Mouse (Mus musculus): ENCODE measurements around the gene Olfr95. TPM values are rescaled to one million over a fixed set of nuclear protein-coding genes. Genes with fewer than 3 reads are reported as not detected.
"Not testable (repeated sequence)": the region's sequence is repeated elsewhere in the genome, so short reads cannot be mapped to it uniquely, and the experiment has no call there.

Gene Olfr95
- polyA plus RNA-seq (2016; fragmentation: Nextera tagmentation; extraction: Ambion mirVana), result not detected in 2 replicates

- H3K27ac ChIP-seq (replicated peaks), result no peak within 1 kb of the TSS
- peaks cover 10% of the 10 kb centered on the region; the same call in 1 of the 2 replicates for H3K9me3 ChIP-seq (replicated peaks)
- peaks cover 9% of the 10 kb centered on the region for H3K4me1 ChIP-seq
- DNase-seq (ENCODE audit: low spot score), result no peak
- peaks cover 24% of the 10 kb centered on the region for H3K27me3 ChIP-seq (ENCODE audit: low read depth, poor library complexity, severe bottlenecking)
- WGBS, result 75% methylated on average over 3 of the region's 3 CpGs
- no peaks in the 10 kb centered on the region for H3K36me3 ChIP-seq
- no peak within 1 kb of the TSS for H3K4me3 ChIP-seq
Observed at GRCm38 (mm10) chr17:37213018-37213417, at the start of gene Olfr95. Gene Olfr95 (minus strand): TSS chr17:37213118.

- H3K27me3 ChIP-seq (ENCODE audit: low read depth, poor library complexity, severe bottlenecking), result no peaks in the 10 kb centered on the region
- no peak for DNase-seq (ENCODE audit: low spot score)
- H3K36me3 ChIP-seq, result no peaks in the 10 kb centered on the region
- no peaks in the 10 kb centered on the region for H3K4me1 ChIP-seq
- WGBS, result 10% methylated on average over 1 of the region's 1 CpGs
- H3K27ac ChIP-seq (replicated peaks), result no peak overlapping the region
- no peak overlapping the region for H3K4me3 ChIP-seq
- no peaks in the 10 kb centered on the region for H3K9me3 ChIP-seq (replicated peaks)
Observed at GRCm38 (mm10) chr17:37250544-37250943, 37.6 kb upstream of the Olfr95 start.

GRCm38 (mm10) chr17:37249460-37249859, 36.5 kb upstream of the Olfr95 start:
- no peak overlapping the region for H3K27ac ChIP-seq (replicated peaks)
- no peak for DNase-seq (ENCODE audit: low spot score)
- no peaks in the 10 kb centered on the region for H3K9me3 ChIP-seq (replicated peaks)
- H3K4me1 ChIP-seq, result no peaks in the 10 kb centered on the region
- H3K27me3 ChIP-seq (ENCODE audit: low read depth, poor library complexity, severe bottlenecking), result no peaks in the 10 kb centered on the region
- H3K4me3 ChIP-seq, result no peak overlapping the region
- no peaks in the 10 kb centered on the region for H3K36me3 ChIP-seq

- H3K27me3 ChIP-seq (ENCODE audit: low read depth, poor library complexity, severe bottlenecking), result no peaks in the 10 kb centered on the region
- no peak overlapping the region for H3K4me3 ChIP-seq
- no peaks in the 10 kb centered on the region for H3K36me3 ChIP-seq
- no peak overlapping the region for H3K27ac ChIP-seq (replicated peaks)
- no peaks in the 10 kb centered on the region for H3K4me1 ChIP-seq
- peak; percentile 13 for DNase-seq (ENCODE audit: low spot score)
- no peaks in the 10 kb centered on the region for H3K9me3 ChIP-seq (replicated peaks)
- 32% methylated on average over 5 of the region's 5 CpGs for WGBS
Observed at GRCm38 (mm10) chr17:37246715-37247114, 33.8 kb upstream of the Olfr95 start.

- DNase-seq (ENCODE audit: low spot score), result no peak
- H3K36me3 ChIP-seq, result no peaks in the 10 kb centered on the region
- H3K27me3 ChIP-seq (ENCODE audit: low read depth, poor library complexity, severe bottlenecking), result no peaks in the 10 kb centered on the region
- H3K4me3 ChIP-seq, result no peak overlapping the region
- WGBS, result 69% methylated on average over 3 of the region's 3 CpGs
- peaks cover 6% of the 10 kb centered on the region; the same call in 1 of the 2 replicates for H3K9me3 ChIP-seq (replicated peaks)
- H3K27ac ChIP-seq (replicated peaks), result no peak overlapping the region
- no peaks in the 10 kb centered on the region for H3K4me1 ChIP-seq
Observed at GRCm38 (mm10) chr17:37242198-37242597, 29.3 kb upstream of the Olfr95 start.

GRCm38 (mm10) chr17:37237230-37237629, 24.3 kb upstream of the Olfr95 start, which contains the start of gene Olfr97:
Gene Olfr97 (minus strand): TSS chr17:37237330.
- WGBS, result 90% methylated on average over 2 of the region's 2 CpGs
- H3K4me3 ChIP-seq; DNase-seq (ENCODE audit: low spot score); H3K27me3 ChIP-seq (ENCODE audit: low read depth, poor library complexity, severe bottlenecking); H3K4me1 ChIP-seq; H3K27ac ChIP-seq (replicated peaks); H3K36me3 ChIP-seq; H3K9me3 ChIP-seq (replicated peaks): not testable (repeated sequence)

GRCm38 (mm10) chr17:37221879-37222278, 9.0 kb upstream of the Olfr95 start:
- Histone ChIP-seq H3K4me3 (no peak overlapping the region), H3K27ac (replicated peaks) (no peak overlapping the region), H3K9me3 (replicated peaks) (peaks cover 9% of the 10 kb centered on the region; the same call in 1 of the 2 replicates), H3K36me3 (no peaks in the 10 kb centered on the region), H3K27me3 (ENCODE audit: low read depth, poor library complexity, severe bottlenecking) (no peaks in the 10 kb centered on the region), H3K4me1 (no peaks in the 10 kb centered on the region)
- DNase-seq (ENCODE audit: low spot score), result no peak
- 27% methylated on average over 1 of the region's 1 CpGs for WGBS

GRCm38 (mm10) chr17:37219846-37220245, 6.9 kb upstream of the Olfr95 start, which contains the start of gene Olfr96:
Gene Olfr96 (plus strand): TSS chr17:37220146.
- DNase-seq (ENCODE audit: low spot score), result no peak
- H3K4me1 ChIP-seq, result no peaks in the 10 kb centered on the region
- no peaks in the 10 kb centered on the region for H3K27me3 ChIP-seq (ENCODE audit: low read depth, poor library complexity, severe bottlenecking)
- H3K27ac ChIP-seq (replicated peaks), result no peak within 1 kb of the TSS
- H3K9me3 ChIP-seq (replicated peaks), result peaks cover 10% of the 10 kb centered on the region; the same call in 1 of the 2 replicates
- no peaks in the 10 kb centered on the region for H3K36me3 ChIP-seq
- H3K4me3 ChIP-seq, result no peak within 1 kb of the TSS
- 62% methylated on average over 4 of the region's 4 CpGs for WGBS

GRCm38 (mm10) chr17:37218486-37218885, 5.6 kb upstream of the Olfr95 start:
- H3K4me3 ChIP-seq, result no peak overlapping the region
- H3K9me3 ChIP-seq (replicated peaks), result peaks cover 10% of the 10 kb centered on the region; the same call in 1 of the 2 replicates
- no peaks in the 10 kb centered on the region for H3K27me3 ChIP-seq (ENCODE audit: low read depth, poor library complexity, severe bottlenecking)
- H3K27ac ChIP-seq (replicated peaks), result no peak overlapping the region
- H3K36me3 ChIP-seq, result no peaks in the 10 kb centered on the region
- WGBS, result 87% methylated on average over 3 of the region's 3 CpGs
- DNase-seq (ENCODE audit: low spot score), result no peak
- H3K4me1 ChIP-seq, result no peaks in the 10 kb centered on the region

GRCm38 (mm10) chr17:37210884-37211768, 1.8 kb downstream of the Olfr95 start:
- DNase-seq (ENCODE audit: low spot score), result peak; percentile 31
- WGBS, result 19% methylated on average over 40 of the region's 40 CpGs
- H3K4me3 ChIP-seq, result peak overlapping the region; percentile 54
- H3K9me3 ChIP-seq (replicated peaks), result no peaks in the 10 kb centered on the region
- peaks cover 24% of the 10 kb centered on the region for H3K27me3 ChIP-seq (ENCODE audit: low read depth, poor library complexity, severe bottlenecking)
- peaks cover 9% of the 10 kb centered on the region for H3K4me1 ChIP-seq
- H3K36me3 ChIP-seq, result no peaks in the 10 kb centered on the region
- no peak overlapping the region; the same call in 1 of the 2 replicates for H3K27ac ChIP-seq (replicated peaks)

- H3K36me3 ChIP-seq, result no peaks in the 10 kb centered on the region
- H3K4me1 ChIP-seq, result no peaks in the 10 kb centered on the region
- H3K27me3 ChIP-seq (ENCODE audit: low read depth, poor library complexity, severe bottlenecking), result peaks cover 9% of the 10 kb centered on the region; the same call in 1 of the 2 replicates
- WGBS, result 34% methylated on average over 3 of the region's 3 CpGs
- no peak overlapping the region for H3K4me3 ChIP-seq
- H3K9me3 ChIP-seq (replicated peaks), result no peaks in the 10 kb centered on the region
- no peak overlapping the region for H3K27ac ChIP-seq (replicated peaks)
- no peak for DNase-seq (ENCODE audit: low spot score)
Observed at GRCm38 (mm10) chr17:37203917-37204236, 9.0 kb downstream of the Olfr95 start.

GRCm38 (mm10) chr17:37203206-37203916, 9.6 kb downstream of the Olfr95 start:
- Histone ChIP-seq H3K9me3 (replicated peaks) (no peaks in the 10 kb centered on the region), H3K27ac (replicated peaks) (no peak overlapping the region), H3K4me3 (no peak overlapping the region), H3K4me1 (no peaks in the 10 kb centered on the region), H3K36me3 (no peaks in the 10 kb centered on the region), H3K27me3 (ENCODE audit: low read depth, poor library complexity, severe bottlenecking) (peaks cover 14% of the 10 kb centered on the region)
- DNase-seq (ENCODE audit: low spot score), result peak; percentile 73
- WGBS, result under 1% methylated on average over 4 of the region's 4 CpGs

- peaks cover 39% of the 10 kb centered on the region for H3K27me3 ChIP-seq (ENCODE audit: low read depth, poor library complexity, severe bottlenecking)
- H3K4me3 ChIP-seq, result no peak within 1 kb of the TSS
- H3K4me1 ChIP-seq, result peaks cover 16% of the 10 kb centered on the region
- H3K9me3 ChIP-seq (replicated peaks), result no peaks in the 10 kb centered on the region
- no peaks in the 10 kb centered on the region for H3K36me3 ChIP-seq
- H3K27ac ChIP-seq (replicated peaks), result no peak within 1 kb of the TSS
- DNase-seq (ENCODE audit: low spot score), result no peak
- 74% methylated on average over 2 of the region's 2 CpGs for whole genome bisulfite sequencing
Observed at GRCm38 (mm10) chr17:37200894-37201293, 12.0 kb downstream of the Olfr95 start, which contains the start of gene Olfr94. Gene Olfr94 (minus strand): TSS chr17:37200994.
